Mouse (Mus musculus) kidney, postnatal 4 days (tissue): ENCODE measurements around the gene Olfr1221.
"Not testable (repeated sequence)": the region's sequence is repeated elsewhere in the genome, so short reads cannot be mapped to it uniquely, and the experiment has no call there.

Experiments
- DNase-seq, 2 experiments: peaks; one replicate each; pipeline ENCODE4 v3.0.0; 2021; ENCODE audit warnings: mixed read lengths in 2 of 2

Olfr1221 gene

DNA sequence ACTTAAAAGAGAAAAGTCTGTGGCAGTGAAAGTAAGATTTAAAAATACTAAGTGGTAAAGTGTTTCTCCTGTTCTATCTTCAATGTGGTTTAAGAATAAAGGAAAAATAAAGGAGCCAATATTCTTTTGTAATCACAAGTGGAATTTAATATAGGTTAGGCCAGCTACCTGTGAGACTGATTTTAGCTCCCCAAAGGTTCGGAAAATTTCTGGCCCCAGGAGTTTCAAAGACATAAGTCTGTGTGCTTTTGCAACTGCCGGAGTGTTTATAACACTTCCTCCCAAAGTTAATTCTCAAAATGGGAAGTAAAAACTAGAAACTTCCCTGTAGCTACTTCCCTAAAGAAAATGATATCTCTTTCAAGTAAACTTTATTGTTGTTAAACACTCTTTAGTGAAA is at the start of gene Olfr1221:
Gene Olfr1221, minus strand, starts transcription at position 101 of the 400 bp plus-strand sequence.
- no peak for DNase-seq

DNA sequence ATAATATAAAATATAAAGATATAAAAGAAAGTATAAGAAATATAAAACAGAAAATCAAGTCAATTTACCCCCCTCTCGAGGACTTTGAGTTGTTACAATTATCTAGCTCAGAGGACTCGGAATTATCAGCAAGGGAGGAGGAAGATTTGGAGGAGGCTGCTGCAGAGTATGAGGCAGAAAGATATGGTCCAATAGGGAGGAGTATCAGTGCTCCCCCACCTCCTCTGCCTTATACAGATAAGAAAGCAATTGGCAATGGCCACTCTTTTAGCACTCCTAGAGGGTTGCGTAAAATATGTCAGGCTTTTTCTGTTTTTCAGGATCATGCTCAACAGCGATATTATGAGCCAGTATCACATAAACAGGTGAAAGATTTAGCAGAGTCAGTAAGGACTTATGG is 47.6 kb upstream of the Olfr1221 start:
- DNase-seq, result not testable (repeated sequence)

DNA sequence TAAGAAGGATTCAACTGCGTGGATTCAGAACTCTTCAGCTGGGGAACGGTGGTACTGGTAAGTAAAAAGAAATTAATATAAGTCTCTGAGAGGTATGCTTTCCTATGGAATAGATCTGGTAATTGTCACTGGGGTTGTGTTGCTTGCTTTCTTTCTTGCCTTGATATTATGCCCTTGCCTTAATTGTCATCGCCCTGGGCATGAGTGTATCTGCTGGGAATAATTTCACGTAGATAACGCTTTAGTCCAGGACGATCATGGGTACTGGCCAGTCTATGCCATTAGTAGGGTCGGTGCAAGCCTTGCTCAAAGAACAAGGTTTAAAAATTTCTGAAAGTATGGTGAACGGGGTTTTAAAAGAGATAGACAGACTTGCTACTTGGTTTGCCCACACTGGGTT is 46.9 kb upstream of the Olfr1221 start, which contains the start of gene Olfr1224-ps1:
Gene Olfr1224-ps1, minus strand, starts transcription at position 101 of the 400 bp plus-strand sequence.
- DNase-seq, result not testable (repeated sequence)

DNA sequence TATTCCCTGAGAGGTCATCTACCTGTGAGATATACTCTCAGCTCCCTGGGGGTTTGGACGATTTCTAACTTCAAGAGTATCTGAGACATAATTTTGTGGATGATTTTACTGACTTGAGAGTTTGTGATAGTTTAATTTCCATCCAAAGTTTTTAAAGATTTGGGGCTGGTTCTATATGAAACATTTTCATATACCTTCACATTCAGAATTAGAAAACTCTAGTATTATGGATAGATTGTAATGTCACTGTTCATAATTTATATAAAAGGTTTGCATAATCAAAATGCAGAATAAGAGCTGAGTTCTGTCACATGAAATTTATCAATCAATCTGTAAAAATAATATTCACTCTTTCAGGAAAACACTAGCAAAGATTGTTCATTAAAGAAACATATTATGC is 34.4 kb upstream of the Olfr1221 start, which contains the start of gene Olfr1223:
Gene Olfr1223, minus strand, starts transcription at position 101 of the 400 bp plus-strand sequence.
- no peak for DNase-seq

DNA sequence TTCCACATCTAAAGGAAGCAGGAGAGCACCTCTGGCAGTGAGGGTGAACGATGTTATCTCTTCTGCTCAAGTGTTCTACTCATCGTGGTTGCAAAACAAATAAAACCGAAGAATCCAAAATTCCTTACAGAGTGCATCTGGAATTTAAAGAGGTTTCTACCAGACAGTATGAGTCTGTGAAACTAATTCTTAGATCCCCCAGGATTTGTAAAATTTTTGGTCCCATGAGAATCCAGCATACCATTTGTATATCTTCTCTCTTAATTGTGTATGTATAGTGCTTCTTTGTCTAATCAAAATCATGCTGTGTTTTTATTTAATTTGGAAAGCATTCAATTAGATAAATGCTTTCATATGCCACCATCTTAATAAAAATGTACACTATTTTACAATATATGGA is 15.9 kb upstream of the Olfr1221 start, which contains the start of gene Olfr1222:
Gene Olfr1222, minus strand, starts transcription at position 101 of the 400 bp plus-strand sequence.
- DNase-seq, result no peak

DNA sequence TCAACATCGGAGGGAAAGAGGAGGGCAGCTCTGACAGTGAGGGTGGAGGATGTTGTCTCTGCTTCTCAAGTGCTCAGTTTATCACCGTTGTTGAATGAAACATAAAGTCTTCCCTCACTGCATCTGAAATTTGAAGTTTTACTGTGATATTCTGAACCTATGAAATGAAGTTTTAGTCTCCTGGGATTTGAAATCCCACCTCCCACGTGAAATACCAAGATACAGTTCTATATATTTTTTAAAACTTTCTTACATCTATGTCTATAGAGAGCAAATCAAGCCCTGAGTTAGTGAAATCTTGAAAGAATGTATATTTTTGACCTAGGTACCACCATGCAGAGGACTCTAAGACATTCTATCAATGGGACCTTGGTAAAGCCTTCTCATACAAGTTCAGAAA is 10.3 kb downstream of the Olfr1221 start, which contains the start of gene Olfr1220:
Gene Olfr1220, minus strand, starts transcription at position 101 of the 400 bp plus-strand sequence.
- DNase-seq, result no peak

DNA sequence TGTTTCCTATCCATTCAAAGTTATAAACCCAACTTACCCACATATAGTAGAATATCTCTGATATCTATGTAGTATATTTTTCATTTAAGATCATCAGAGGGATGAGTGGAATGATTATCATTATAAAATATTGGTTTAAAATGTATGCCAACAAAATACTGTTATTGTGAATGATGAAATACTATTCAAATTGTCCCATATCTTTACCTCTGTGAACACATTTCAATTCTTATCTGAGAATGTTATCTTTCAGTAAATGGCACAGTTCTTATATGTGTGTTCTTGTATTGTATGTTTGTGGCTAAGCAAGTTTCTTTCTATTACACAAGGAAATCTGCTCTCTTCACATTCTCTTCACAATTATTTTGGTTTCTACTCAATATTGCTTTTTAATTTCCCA is 11.4 kb downstream of the Olfr1221 start:
- no peak for DNase-seq

DNA sequence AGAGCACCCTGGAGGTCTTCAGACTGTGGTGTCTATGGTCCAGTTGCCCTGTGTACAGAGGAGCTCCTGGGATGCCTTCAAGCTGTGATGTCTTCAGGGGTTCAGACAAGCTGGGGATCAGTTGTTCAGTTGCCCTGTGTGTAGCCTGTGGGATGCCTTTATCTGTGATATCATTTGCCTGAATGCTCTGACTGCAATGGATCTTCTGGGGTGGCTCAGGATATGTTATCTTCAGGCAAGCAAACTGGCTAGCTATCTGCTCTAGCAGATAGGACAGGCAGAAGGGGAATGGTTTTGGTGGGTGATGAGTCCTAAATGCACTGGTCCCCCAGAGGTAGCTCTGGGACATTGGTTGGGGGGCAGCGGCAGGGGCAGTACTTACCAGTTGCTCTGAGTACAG is 23.2 kb downstream of the Olfr1221 start:
- DNase-seq, result no peak

DNA sequence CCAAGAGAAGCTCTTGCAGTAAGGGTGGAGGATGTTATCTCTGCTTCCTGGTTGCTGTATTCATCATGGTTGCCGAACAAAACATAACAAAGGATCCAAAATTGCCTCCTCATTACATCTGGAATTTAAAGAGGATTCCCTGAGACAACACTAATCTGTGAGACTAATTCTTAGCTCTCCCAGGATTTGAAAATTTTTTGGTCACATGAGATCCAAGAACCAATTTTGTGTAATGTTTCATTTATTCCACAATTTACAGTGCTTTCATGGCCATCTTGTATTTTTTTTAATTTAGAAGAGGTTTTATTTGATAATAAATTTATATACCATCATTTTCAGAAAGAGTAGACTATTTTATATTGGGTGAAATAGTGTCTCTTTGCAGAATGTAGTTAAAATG is 33.7 kb downstream of the Olfr1221 start, which contains the start of gene Olfr1219:
Gene Olfr1219, minus strand, starts transcription at position 101 of the 400 bp plus-strand sequence.
- DNase-seq, result no peak

DNA sequence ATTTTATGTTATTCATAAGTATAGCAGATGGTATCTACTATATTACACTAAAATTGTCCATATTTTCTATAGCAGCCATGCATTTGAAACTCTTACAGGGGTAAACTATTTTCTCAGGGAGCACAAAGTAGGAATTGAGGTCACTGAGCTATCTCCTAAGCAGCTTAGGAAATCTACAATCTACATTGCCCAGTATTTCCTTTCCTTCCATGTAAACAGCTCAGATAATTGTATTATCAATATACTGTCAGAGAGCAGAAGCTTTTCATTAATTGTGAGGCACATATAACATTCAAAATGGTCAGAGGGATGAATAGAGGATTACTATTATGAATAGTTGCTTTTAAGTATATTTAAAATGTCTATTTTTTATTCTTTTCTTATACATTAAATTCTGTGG is 35.6 kb downstream of the Olfr1221 start:
- DNase-seq, result no peak

DNA sequence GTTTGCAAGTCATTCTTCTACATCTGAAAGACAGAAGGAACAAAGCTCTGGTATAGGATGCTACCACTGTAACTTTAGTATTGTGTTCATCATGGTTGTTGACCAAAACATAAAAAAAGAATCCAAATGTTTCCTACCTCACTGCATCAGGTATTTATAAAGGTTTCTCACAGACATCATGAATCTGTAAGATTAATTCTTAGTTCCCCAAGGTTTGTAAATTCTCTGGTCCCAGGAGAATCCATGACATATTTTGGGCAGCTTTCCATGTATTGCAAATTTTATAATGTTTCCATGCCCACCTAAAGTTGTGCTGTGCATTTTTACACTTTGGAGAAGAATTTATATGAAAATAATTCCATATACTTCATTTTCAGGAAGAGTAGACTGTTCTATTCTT is 56.0 kb downstream of the Olfr1221 start, which contains the start of gene Olfr1218:
Gene Olfr1218, minus strand, starts transcription at position 101 of the 400 bp plus-strand sequence.
- no peak for DNase-seq
